Mouse (Mus musculus): ENCODE data around the gene Olfr69.

- TF ChIP-seq CTCF (IDR thresholded peaks at IDR 0.05; ENCODE audit: control insufficient read depth, insufficient read depth, insufficient replicate concordance, low read depth, low read length) (no peak), POLR2A (IDR thresholded peaks at IDR 0.05; ENCODE audit: control insufficient read depth, low read depth, low read length) (no peak)
These were observed at the start of gene Olfr69 for GRCm38 (mm10) chr7:103771494-103771893.
